Mouse (Mus musculus): ENCODE results near the gene Muc15. TPM values are rescaled to one million over a fixed set of nuclear protein-coding genes. Genes with fewer than 3 reads are reported as not detected.

The Muc15 gene
- not detected in 2 replicates for polyA plus RNA-seq (2012; rRNA removed)

DNA sequence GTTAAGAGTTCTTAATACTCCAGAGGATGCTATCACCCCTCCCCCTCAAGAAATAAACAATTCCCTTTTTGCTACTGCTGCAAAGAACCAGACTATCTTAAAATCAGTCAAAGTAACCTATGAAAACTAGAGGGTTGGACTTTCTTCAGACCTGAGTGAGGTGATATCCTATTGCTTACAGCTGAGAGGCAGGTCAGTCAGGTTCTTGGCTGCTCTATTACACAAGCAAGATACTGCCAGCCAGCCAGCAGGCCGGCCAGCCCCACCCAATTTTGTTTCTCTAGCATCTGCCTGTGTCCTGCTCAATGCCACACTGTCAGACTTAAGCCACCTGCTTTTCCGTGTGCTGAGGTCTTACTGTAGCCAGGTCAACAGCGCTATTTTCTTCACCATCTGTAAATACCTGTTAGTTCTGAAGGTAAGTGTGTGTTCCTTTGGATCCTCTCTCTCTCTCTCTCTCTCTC is at the start of gene Muc15:
TSS of gene Muc15 (plus strand) at position 51 of the 464 bp plus-strand sequence.

Other genes starting within 250 kb of the Muc15 start
- gene Slc5a12, start 124.0 kb upstream of the Muc15 start, polyA plus RNA-seq (2012; rRNA removed), result not detected in 2 replicates
- gene Ano3, start 229.6 kb downstream of the Muc15 start, polyA plus RNA-seq (2012; rRNA removed), result not detected in 2 replicates

Data from liver, embryonic 18 days (tissue).